ENCODE assay signal across 14 mouse cellular contexts in genomic region chr13:52669889-52670288, GRCm38 (mm10).
A peak's percentile ranks its signal among the peaks of the same experiment; 100 is the strongest.
DNase-seq lines count a peak whose midpoint lies in the region; ATAC-seq and TF ChIP-seq lines count a peak whose summit lies in the region.
"Had no signal": no experiment of that assay in that cellular context is flagged by ENCODE, and none has a peak within 500 bp of the region (broad histone marks: within the 10 kb centered on the region; RNA-seq: fewer than 3 reads in every experiment).

No protein-coding gene starts in this region.

- no peaks in the 10 kb centered on the region for H3K27me3 ChIP-seq in intestine, postnatal 0 days (replicated peaks; ENCODE audit: control insufficient read depth, insufficient read depth, low read length)
- no peaks in the 10 kb centered on the region for H3K27me3 ChIP-seq in intestine, embryonic 15.5 days (replicated peaks)
- no peaks in the 10 kb centered on the region for H3K27me3 ChIP-seq in small intestine, adult 2 months (ENCODE audit: control insufficient read depth, insufficient read depth, low read length)
- H3K27me3 ChIP-seq in hindbrain, embryonic 13.5 days = no peaks in the 10 kb centered on the region; the same call in 1 of the 2 replicates
- H3K27me3 ChIP-seq: limb, embryonic 13.5 days; midbrain, embryonic 13.5 days; stomach, embryonic 15.5 days had no signal

- ATAC-seq in intestine, postnatal 0 days = no peak
- ATAC-seq in intestine, embryonic 15.5 days = no peak
- ATAC-seq in hindbrain, embryonic 13.5 days (ENCODE audit: low FRiP score) = no peak
- ATAC-seq: inflammation-experienced regulatory T-cells, adult 6 months; midbrain, embryonic 13.5 days had no signal

- peak; percentile 21 for DNase-seq in thymus, postnatal 14 days
- no peak for DNase-seq in thymus, adult 18-20 months
- peak; percentile 70 for DNase-seq in adrenal gland, adult 2 months
- no peak for DNase-seq in ovary, postnatal 10 days (ENCODE audit: low spot score)
- DNase-seq: cerebellum, adult 9-11 months had no signal

- no peaks in the 10 kb centered on the region; the same call in 1 of the 2 replicates for H3K4me1 ChIP-seq in intestine, postnatal 0 days (replicated peaks; ENCODE audit: control insufficient read depth, insufficient read depth, low read length)
- H3K4me1 ChIP-seq in intestine, embryonic 15.5 days (replicated peaks) = no peaks in the 10 kb centered on the region
- H3K4me1 ChIP-seq in small intestine, adult 2 months (ENCODE audit: control insufficient read depth, insufficient read depth, insufficient read length, low read length) = no peaks in the 10 kb centered on the region
- no peaks in the 10 kb centered on the region for H3K4me1 ChIP-seq in hindbrain, embryonic 13.5 days (replicated peaks)
- H3K4me1 ChIP-seq: midbrain, embryonic 13.5 days; stomach, embryonic 15.5 days had no signal

- H3K9me3 ChIP-seq in intestine, postnatal 0 days (ENCODE audit: control insufficient read depth) = no peaks in the 10 kb centered on the region
- no peaks in the 10 kb centered on the region for H3K9me3 ChIP-seq in intestine, embryonic 15.5 days
- no peaks in the 10 kb centered on the region for H3K9me3 ChIP-seq in hindbrain, embryonic 13.5 days
- H3K9me3 ChIP-seq: heart, embryonic 10.5 days; midbrain, embryonic 13.5 days; stomach, embryonic 15.5 days had no signal

- TF ChIP-seq POLR2A in small intestine, adult 2 months (IDR thresholded peaks at IDR 0.05; ENCODE audit: low read depth, low read length) = no peak

- no peak overlapping the region for H3K4me2 ChIP-seq in intestine, postnatal 0 days (replicated peaks; ENCODE audit: low read depth)
- H3K4me2 ChIP-seq in intestine, embryonic 15.5 days (replicated peaks) = no peak overlapping the region
- H3K4me2 ChIP-seq in hindbrain, embryonic 13.5 days = no peak overlapping the region
- H3K4me2 ChIP-seq: limb, embryonic 13.5 days; midbrain, embryonic 13.5 days; stomach, embryonic 15.5 days had no signal

- no peak overlapping the region for H3K4me3 ChIP-seq in intestine, postnatal 0 days (ENCODE audit: low read depth, low read length)
- H3K4me3 ChIP-seq in intestine, embryonic 15.5 days (replicated peaks) = no peak overlapping the region
- no peak overlapping the region for H3K4me3 ChIP-seq in small intestine, adult 2 months (ENCODE audit: low read depth, low read length)
- H3K4me3 ChIP-seq in hindbrain, embryonic 13.5 days = no peak overlapping the region
- H3K4me3 ChIP-seq: heart, embryonic 10.5 days; limb, embryonic 13.5 days; midbrain, embryonic 13.5 days; stomach, embryonic 15.5 days had no signal

- H3K9ac ChIP-seq in intestine, postnatal 0 days (ENCODE audit: low read depth, low read length) = no peak overlapping the region
- no peak overlapping the region for H3K9ac ChIP-seq in intestine, embryonic 15.5 days
- no peak overlapping the region for H3K9ac ChIP-seq in hindbrain, embryonic 13.5 days
- H3K9ac ChIP-seq: limb, embryonic 13.5 days; midbrain, embryonic 13.5 days; stomach, embryonic 15.5 days had no signal

- TF ChIP-seq CTCF in intestine, postnatal 0 days (IDR thresholded peaks at IDR 0.05; ENCODE audit: low read depth) = peak; percentile 69
- peak; percentile 24; the same call in 1 of the 2 replicates for TF ChIP-seq CTCF in small intestine, adult 2 months (IDR thresholded peaks at IDR 0.05; ENCODE audit: extremely low read depth, insufficient read length, insufficient replicate concordance, low read depth, low read length)

- 62% methylated on average over 3 of the region's 3 CpGs for WGBS in intestine, postnatal 0 days
- 61% methylated on average over 3 of the region's 3 CpGs for WGBS in intestine, embryonic 15.5 days
- 48% methylated on average over 3 of the region's 3 CpGs for WGBS in small intestine, adult 2 months
- WGBS in hindbrain, embryonic 13.5 days = 76% methylated on average over 3 of the region's 3 CpGs

- H3K36me3 ChIP-seq in intestine, postnatal 0 days (ENCODE audit: control insufficient read depth, insufficient read depth) = no peaks in the 10 kb centered on the region
- no peaks in the 10 kb centered on the region for H3K36me3 ChIP-seq in intestine, embryonic 15.5 days
- no peaks in the 10 kb centered on the region for H3K36me3 ChIP-seq in small intestine, adult 2 months (ENCODE audit: control insufficient read depth, insufficient read depth, low read length)
- H3K36me3 ChIP-seq in hindbrain, embryonic 13.5 days = no peaks in the 10 kb centered on the region
- H3K36me3 ChIP-seq: heart, embryonic 10.5 days; limb, embryonic 13.5 days; midbrain, embryonic 13.5 days; stomach, embryonic 15.5 days had no signal

- no peak overlapping the region for H3K27ac ChIP-seq in intestine, postnatal 0 days (ENCODE audit: low read depth, low read length)
- no peak overlapping the region for H3K27ac ChIP-seq in intestine, embryonic 15.5 days
- H3K27ac ChIP-seq in small intestine, adult 2 months (ENCODE audit: insufficient read depth, low read depth, low read length) = no peak overlapping the region
- H3K27ac ChIP-seq in hindbrain, embryonic 13.5 days = no peak overlapping the region
- H3K27ac ChIP-seq: heart, embryonic 10.5 days; limb, embryonic 13.5 days; midbrain, embryonic 13.5 days; stomach, embryonic 15.5 days had no signal

Comparison
In these comparisons a context has a peak if more than half of its experiments do, and no peak if none do; other contexts are left out.
1. DNase-seq: peak in thymus, postnatal 14 days (single experiment) and adrenal gland, adult 2 months (single experiment); none in thymus, adult 18-20 months (0 of 2) and ovary, postnatal 10 days (single experiment).